Mouse (Mus musculus) CH12.LX (cell line): ENCODE data around the gene Zfp628. TPM values are rescaled to one million over a fixed set of nuclear protein-coding genes. Genes with fewer than 3 reads are reported as not detected.
A peak's percentile ranks its signal among the peaks of the same experiment; 100 is the strongest.

Experiments used
- DNase-seq: peaks from one replicate; pipeline ENCODE4 v3.0.0-alpha.2; 2013; ENCODE audit errors: extremely low read depth
- H3K27ac ChIP-seq: 2 replicates; pipeline ENCODE4 v1.5.1; 2012; ENCODE audit warnings: low read depth, mild to moderate bottlenecking, control low read depth, moderate library complexity; ENCODE audit not compliant: insufficient read depth
- H3K27me3 ChIP-seq: replicated peaks from 2 replicates; pipeline ENCODE3; 2012; ENCODE audit warnings: inconsistent platforms
- H3K36me3 ChIP-seq, 2 experiments: replicated peaks in 1 of 2; 2 replicates each; pipeline versions ENCODE3 to v1.6.1; 2012; ENCODE audit warnings: inconsistent platforms in 1 of 2, low read length in 1 of 2, mild to moderate bottlenecking in 1 of 2, mixed read lengths in 1 of 2, moderate library complexity in 1 of 2; ENCODE audit not compliant: control insufficient read depth in 1 of 2, insufficient read depth in 1 of 2
- H3K4me1 ChIP-seq, 2 experiments: 2 replicates each; pipeline ENCODE4 v1.6.1; 2012; ENCODE audit warnings: inconsistent platforms in 1 of 2, moderate library complexity in 1 of 2; ENCODE audit not compliant: insufficient read depth in 2 of 2, control insufficient read depth in 1 of 2
- H3K4me2 ChIP-seq: 2 replicates; pipeline ENCODE4 v1.6.1; 2012; ENCODE audit warnings: low read depth, mild to moderate bottlenecking, control low read depth; ENCODE audit not compliant: poor library complexity, insufficient read depth, severe bottlenecking
- H3K4me3 ChIP-seq, 3 experiments: fragments of 150-350 bp in 1 of 3; sonication (generic) in 1 of 3; replicated peaks in 1 of 3; 2 replicates each; pipeline versions ENCODE3 to v1.5.1; 2011 to 2012; ENCODE audit warnings: low read depth in 2 of 3, low read length in 2 of 3, mild to moderate bottlenecking in 2 of 3, moderate library complexity in 2 of 3, control low read depth in 1 of 3, improper control_type of control experiment in 1 of 3, inconsistent platforms in 1 of 3, mixed read lengths in 1 of 3; ENCODE audit not compliant: poor library complexity in 1 of 3
- H3K79me2 ChIP-seq: replicated peaks from 2 replicates; pipeline ENCODE4 v1.6.1; 2012; ENCODE audit warnings: mild to moderate bottlenecking, moderate library complexity; ENCODE audit not compliant: control insufficient read depth, poor library complexity, insufficient read depth, severe bottlenecking; ENCODE audit errors: extremely low read depth
- H3K9ac ChIP-seq: 2 replicates; pipeline ENCODE4 v1.6.1; 2012; ENCODE audit warnings: low read depth, mild to moderate bottlenecking, control low read depth, moderate library complexity; ENCODE audit not compliant: insufficient read depth
- H3K9me3 ChIP-seq: replicated peaks from 2 replicates; pipeline ENCODE3; 2012; ENCODE audit warnings: low read length, inconsistent platforms, mixed read lengths
- CHD1 ChIP-seq: IDR thresholded peaks from 2 replicates; pipeline ENCODE4 v1.6.1; 2012; ENCODE audit warnings: low read depth, low read length, improper control_type of control experiment, inconsistent platforms
- CHD2 ChIP-seq: IDR thresholded peaks from 2 replicates; pipeline ENCODE4 v1.6.1; 2011; ENCODE audit warnings: low read length, improper control_type of control experiment
- CTCF ChIP-seq, 2 experiments: IDR thresholded peaks in 1 of 2; conservative IDR thresholded peaks in 1 of 2; 2 replicates each; pipeline ENCODE4 v1.5.1; 2011 to 2012; ENCODE audit warnings: low read depth in 2 of 2, low read length in 2 of 2, improper control_type of control experiment in 1 of 2, inconsistent platforms in 1 of 2, mild to moderate bottlenecking in 1 of 2, moderate library complexity in 1 of 2
- E2F4 ChIP-seq: IDR thresholded peaks from 2 replicates; pipeline ENCODE4 v1.6.1; 2011; ENCODE audit warnings: low read depth, low read length, improper control_type of control experiment; ENCODE audit not compliant: insufficient replicate concordance
- ELF1 ChIP-seq: IDR thresholded peaks from 2 replicates; pipeline ENCODE4 v1.6.1; 2014; ENCODE audit warnings: low read depth, mild to moderate bottlenecking, inconsistent platforms, low read length, improper control_type of control experiment
- IRF4 ChIP-seq: IDR thresholded peaks from 2 replicates; pipeline ENCODE4 v1.6.1; 2014; ENCODE audit warnings: low read depth, mild to moderate bottlenecking, inconsistent platforms, low read length, improper control_type of control experiment
- JUN ChIP-seq: IDR thresholded peaks from 2 replicates; pipeline ENCODE4 v1.6.1; 2011; ENCODE audit warnings: low read depth, mild to moderate bottlenecking, low read length, improper control_type of control experiment, moderate library complexity; ENCODE audit not compliant: insufficient read depth
- JUND ChIP-seq: conservative IDR thresholded peaks from 2 replicates; pipeline ENCODE4 v1.6.1; 2011; ENCODE audit warnings: low read depth, low read length, improper control_type of control experiment
- MAX ChIP-seq: IDR thresholded peaks from 2 replicates; pipeline ENCODE4 v1.6.1; 2011; ENCODE audit warnings: low read length, improper control_type of control experiment
- MEF2A ChIP-seq: IDR thresholded peaks from 2 replicates; pipeline ENCODE4 v1.6.1; 2014; ENCODE audit warnings: low read depth, mild to moderate bottlenecking, inconsistent platforms, low read length, improper control_type of control experiment, borderline replicate concordance
- MYC ChIP-seq: IDR thresholded peaks from 2 replicates; pipeline ENCODE4 v1.6.1; 2011; ENCODE audit warnings: low read depth, mild to moderate bottlenecking, improper control_type of control experiment, low read length
- NELFE ChIP-seq: IDR thresholded peaks from 2 replicates; pipeline ENCODE4 v1.6.1; 2011; ENCODE audit warnings: low read depth, low read length, improper control_type of control experiment
- PAX5 ChIP-seq: IDR thresholded peaks from 2 replicates; pipeline ENCODE4 v1.6.1; 2012; ENCODE audit warnings: low read length, inconsistent platforms, mixed read lengths
- POLR2A ChIP-seq: IDR thresholded peaks from 2 replicates; pipeline ENCODE4 v1.6.1; 2011; ENCODE audit warnings: low read depth, mild to moderate bottlenecking, improper control_type of control experiment, low read length
- POLR2AphosphoS2 ChIP-seq: IDR thresholded peaks from 2 replicates; pipeline ENCODE4 v1.6.1; 2011; ENCODE audit warnings: low read depth, low read length, improper control_type of control experiment
- RAD21 ChIP-seq: IDR thresholded peaks from 2 replicates; pipeline ENCODE4 v1.6.1; 2011; ENCODE audit warnings: low read depth, mild to moderate bottlenecking, low read length, improper control_type of control experiment, moderate library complexity
- RCOR1 ChIP-seq: conservative IDR thresholded peaks from 2 replicates; pipeline ENCODE4 v1.6.1; 2012; ENCODE audit warnings: low read depth, mild to moderate bottlenecking, inconsistent platforms, low read length, improper control_type of control experiment
- SMC3 ChIP-seq: IDR thresholded peaks from 2 replicates; pipeline ENCODE4 v1.6.1; 2011; ENCODE audit warnings: low read depth, low read length, improper control_type of control experiment
- TBP ChIP-seq: conservative IDR thresholded peaks from 2 replicates; pipeline ENCODE4 v1.6.1; 2011; ENCODE audit warnings: low read depth, low read length, improper control_type of control experiment
- TCF12 ChIP-seq: IDR thresholded peaks from 2 replicates; pipeline ENCODE4 v1.6.1; 2014; ENCODE audit warnings: low read depth, mild to moderate bottlenecking, inconsistent platforms, low read length, improper control_type of control experiment
- USF2 ChIP-seq: conservative IDR thresholded peaks from 2 replicates; pipeline ENCODE4 v1.6.1; 2011; ENCODE audit warnings: low read depth, low read length, improper control_type of control experiment
- ZC3H11A ChIP-seq: IDR thresholded peaks from 2 replicates; pipeline ENCODE4 v1.6.1; 2012; ENCODE audit warnings: low read depth, mild to moderate bottlenecking, inconsistent platforms, low read length, improper control_type of control experiment
- ZKSCAN1 ChIP-seq: IDR thresholded peaks from 2 replicates; pipeline ENCODE4 v1.6.1; 2012; ENCODE audit warnings: low read depth, inconsistent platforms, low read length, improper control_type of control experiment, borderline replicate concordance
- ZMIZ1 ChIP-seq: IDR thresholded peaks from 2 replicates; pipeline ENCODE4 v1.6.1; 2012; ENCODE audit warnings: low read depth, mild to moderate bottlenecking, inconsistent platforms, low read length, improper control_type of control experiment
- dilution Hi-C: fragments of 300-500 bp; cut with MboI; formaldehyde crosslinking; loops from 2 replicates; pipeline ENCODE4 v1.14.3; 2020; ENCODE audit warnings: low sequenced_read_pairs; ENCODE audit not compliant: extremely low pct_unique_long_range_greater_than_20kb, extremely low pct_ligation_motif_present
- in situ Hi-C: fragments of 300-500 bp; cut with MboI; formaldehyde crosslinking; loops from 3 replicates; pipeline ENCODE4 v1.14.3; 2019; ENCODE audit warnings: low sequenced_read_pairs, low pct_ligation_motif_present, low pct_unique_long_range_greater_than_20kb, mixed read lengths
- polyA plus RNA-seq: library from polyadenylated mRNA; unstranded; fragments of >175 nt; gene quantifications from 2 replicates; pipeline ENCODE4 v1.2.1, GENCODE M21; 2012; ENCODE audit warnings: low read depth; ENCODE audit not compliant: insufficient read length
- total RNA-seq, 2 experiments: library from RNA; depleted of rRNA; stranded (reverse); fragments of 300-350 nt in 1 of 2; fragments of >200 nt in 1 of 2; gene quantifications; 2 replicates each; pipeline ENCODE4 v1.2.3; 2012 to 2014

The Zfp628 gene
- total and polyA plus RNA-seq, 3 experiments, result 0.87 to 9.4 (median 2.2) TPM

- Histone ChIP-seq H3K27me3 (no peaks in the 10 kb centered on the region), H3K4me1 (peaks cover 6 to 31% of the 10 kb centered on the region in 2 experiments), H3K9ac (no peak overlapping the region), H3K4me3 (no peak overlapping the region), H3K36me3 (peaks cover 0 to 2% of the 10 kb centered on the region in 2 experiments), H3K27ac (no peak overlapping the region), H3K9me3 (peaks cover 5% of the 10 kb centered on the region), H3K79me2 (no peaks in the 10 kb centered on the region), H3K4me2 (no peak overlapping the region)
- no peak for TF ChIP-seq USF2
- peak; percentile 93 to 99 for TF ChIP-seq CTCF (conservative IDR thresholded peaks at IDR 0.05 in 1 of 2, IDR thresholded peaks at IDR 0.05 in 1 of 2; ENCODE audit: low read depth in 2 of 2, low read length in 2 of 2)
- peak; percentile 42; the same call in 1 of the 2 replicates for TF ChIP-seq JUND
- no peak for TF ChIP-seq TCF12
- no peak for TF ChIP-seq TBP
- TF ChIP-seq CHD1, result no peak
- TF ChIP-seq NELFE, result peak; percentile 38; the same call in 1 of the 2 replicates
- TF ChIP-seq ELF1, result no peak
- TF ChIP-seq RCOR1, result no peak
- peak; percentile 64 for TF ChIP-seq RAD21
- no peak for TF ChIP-seq ZC3H11A
- no peak for TF ChIP-seq PAX5
- no peak for TF ChIP-seq ZKSCAN1
- TF ChIP-seq SMC3, result peak; percentile 62
- peak; percentile 92 for TF ChIP-seq MYC
- TF ChIP-seq POLR2A, result no peak
- peak; percentile 54; the same call in 1 of the 2 replicates for TF ChIP-seq MAX
- no peak for TF ChIP-seq MEF2A
- TF ChIP-seq E2F4, result no peak
- no peak for TF ChIP-seq POLR2AphosphoS2
- no peak for TF ChIP-seq CHD2
- no peak for TF ChIP-seq JUN
- TF ChIP-seq ZMIZ1, result no peak
- TF ChIP-seq IRF4, result peak; percentile 35; the same call in 1 of the 2 replicates
- in situ Hi-C loops (no loop called here), dilution Hi-C loops (no loop called here)
- DNase-seq, result peak; percentile 73
Measured at GRCm38 (mm10) chr7:4938456-4938855, 23.4 kb downstream of the Zfp628 start.
